Mouse (Mus musculus): Measurements from ENCODE around the gene Slain2. TPM values are rescaled to one million over a fixed set of nuclear protein-coding genes. Genes with fewer than 3 reads are reported as not detected.

The Slain2 gene
- 13.4 and 14.1 TPM in 2 replicates for polyA plus RNA-seq (2016; fragmentation: Nextera tagmentation; extraction: Ambion mirVana)

GRCm38 (mm10) chr5:72913648-72914557, at the start of gene Slain2:
Gene Slain2, plus strand, starts transcription at chr5:72914304.
- peak; percentile 93 for ATAC-seq
- H3K27me3 ChIP-seq (replicated peaks) = peaks cover 8% of the 10 kb centered on the region
- peak within 1 kb of the TSS; percentile 98 for H3K4me2 ChIP-seq
- peaks cover 72% of the 10 kb centered on the region for H3K4me1 ChIP-seq
- peak within 1 kb of the TSS; percentile 91 for H3K27ac ChIP-seq
- H3K9ac ChIP-seq = peak within 1 kb of the TSS; percentile 88
- WGBS (ENCODE audit: insufficient replicate concordance) = under 1% methylated on average over 82 of the region's 83 CpGs
- no peaks in the 10 kb centered on the region for H3K9me3 ChIP-seq (replicated peaks)
- no peaks in the 10 kb centered on the region for H3K36me3 ChIP-seq
- H3K4me3 ChIP-seq = peak within 1 kb of the TSS; percentile 92

- no peaks in the 10 kb centered on the region for H3K9me3 ChIP-seq (replicated peaks)
- peaks cover 41% of the 10 kb centered on the region for H3K27me3 ChIP-seq (replicated peaks)
- ATAC-seq = no peak
- no peaks in the 10 kb centered on the region for H3K36me3 ChIP-seq
- peaks cover 39% of the 10 kb centered on the region for H3K4me1 ChIP-seq
- 27% methylated on average over 3 of the region's 3 CpGs for WGBS (ENCODE audit: insufficient replicate concordance)
- no peak overlapping the region; the same call in 1 of the 2 replicates for H3K4me2 ChIP-seq
- no peak overlapping the region for H3K4me3 ChIP-seq
- H3K27ac ChIP-seq = no peak overlapping the region
- no peak overlapping the region for H3K9ac ChIP-seq
Measured at GRCm38 (mm10) chr5:72864654-72865178, 49.4 kb upstream of the Slain2 start.

GRCm38 (mm10) chr5:72866260-72866905, 47.7 kb upstream of the Slain2 start:
- 54% methylated on average over 6 of the region's 6 CpGs for WGBS (ENCODE audit: insufficient replicate concordance)
- Histone ChIP-seq H3K4me1 (peaks cover 39% of the 10 kb centered on the region), H3K36me3 (no peaks in the 10 kb centered on the region), H3K27me3 (replicated peaks) (peaks cover 46% of the 10 kb centered on the region), H3K27ac (no peak overlapping the region), H3K9me3 (replicated peaks) (no peaks in the 10 kb centered on the region), H3K4me2 (peak overlapping the region; percentile 75; the same call in 1 of the 2 replicates), H3K9ac (no peak overlapping the region), H3K4me3 (no peak overlapping the region; the same call in 1 of the 2 replicates)
- no peak for ATAC-seq

GRCm38 (mm10) chr5:72867036-72867672, 47.0 kb upstream of the Slain2 start:
- WGBS (ENCODE audit: insufficient replicate concordance) = 20% methylated on average over 16 of the region's 16 CpGs
- Histone ChIP-seq H3K4me3 (peak overlapping the region; percentile 62), H3K4me2 (peak overlapping the region; percentile 75), H3K36me3 (no peaks in the 10 kb centered on the region), H3K9me3 (replicated peaks) (no peaks in the 10 kb centered on the region), H3K4me1 (peaks cover 39% of the 10 kb centered on the region), H3K27ac (no peak overlapping the region), H3K9ac (no peak overlapping the region), H3K27me3 (replicated peaks) (peaks cover 46% of the 10 kb centered on the region)
- no peak for ATAC-seq

- peaks cover 46% of the 10 kb centered on the region for H3K27me3 ChIP-seq (replicated peaks)
- H3K4me3 ChIP-seq = peak within 1 kb of the TSS; percentile 62
- peak within 1 kb of the TSS; percentile 75 for H3K4me2 ChIP-seq
- peak; percentile 86 for ATAC-seq
- H3K4me1 ChIP-seq = peaks cover 39% of the 10 kb centered on the region
- no peaks in the 10 kb centered on the region for H3K9me3 ChIP-seq (replicated peaks)
- whole genome bisulfite sequencing (ENCODE audit: insufficient replicate concordance) = under 1% methylated on average over 60 of the region's 60 CpGs
- H3K9ac ChIP-seq = peak within 1 kb of the TSS; percentile 61
- H3K36me3 ChIP-seq = no peaks in the 10 kb centered on the region
- no peak within 1 kb of the TSS; the same call in 1 of the 2 replicates for H3K27ac ChIP-seq
Measured at GRCm38 (mm10) chr5:72868091-72868875, 45.8 kb upstream of the Slain2 start, which contains the start of gene Tec. Gene Tec, minus strand, starts transcription at chr5:72868483.

GRCm38 (mm10) chr5:72869779-72870608, 44.1 kb upstream of the Slain2 start:
- Histone ChIP-seq H3K27ac (no peak overlapping the region), H3K36me3 (no peaks in the 10 kb centered on the region), H3K9ac (no peak overlapping the region), H3K9me3 (replicated peaks) (no peaks in the 10 kb centered on the region), H3K4me1 (peaks cover 27% of the 10 kb centered on the region), H3K27me3 (replicated peaks) (peaks cover 52% of the 10 kb centered on the region), H3K4me3 (no peak overlapping the region), H3K4me2 (no peak overlapping the region)
- ATAC-seq = no peak
- 75% methylated on average over 14 of the region's 14 CpGs for WGBS (ENCODE audit: insufficient replicate concordance)

- H3K36me3 ChIP-seq = no peaks in the 10 kb centered on the region
- H3K27ac ChIP-seq = no peak overlapping the region
- H3K4me1 ChIP-seq = peaks cover 27% of the 10 kb centered on the region
- WGBS (ENCODE audit: insufficient replicate concordance) = 71% methylated on average over 4 of the region's 4 CpGs
- H3K27me3 ChIP-seq (replicated peaks) = peaks cover 52% of the 10 kb centered on the region
- no peak overlapping the region for H3K4me3 ChIP-seq
- no peaks in the 10 kb centered on the region for H3K9me3 ChIP-seq (replicated peaks)
- no peak for ATAC-seq
- no peak overlapping the region for H3K4me2 ChIP-seq
- H3K9ac ChIP-seq = no peak overlapping the region
Measured at GRCm38 (mm10) chr5:72871114-72871513, 43.0 kb upstream of the Slain2 start.

- no peak overlapping the region for H3K27ac ChIP-seq
- WGBS (ENCODE audit: insufficient replicate concordance) = 19% methylated on average over 5 of the region's 5 CpGs
- H3K9me3 ChIP-seq (replicated peaks) = no peaks in the 10 kb centered on the region
- ATAC-seq = no peak
- H3K9ac ChIP-seq = no peak overlapping the region
- H3K4me1 ChIP-seq = no peaks in the 10 kb centered on the region
- H3K36me3 ChIP-seq = no peaks in the 10 kb centered on the region
- H3K4me2 ChIP-seq = no peak overlapping the region
- H3K27me3 ChIP-seq (replicated peaks) = peaks cover 41% of the 10 kb centered on the region
- H3K4me3 ChIP-seq = no peak overlapping the region
Measured at GRCm38 (mm10) chr5:72879736-72880135, 34.4 kb upstream of the Slain2 start.

- Histone ChIP-seq H3K9me3 (replicated peaks) (no peaks in the 10 kb centered on the region), H3K4me1 (no peaks in the 10 kb centered on the region), H3K36me3 (no peaks in the 10 kb centered on the region), H3K9ac (no peak overlapping the region), H3K4me2 (no peak overlapping the region), H3K27ac (no peak overlapping the region), H3K27me3 (replicated peaks) (peaks cover 25% of the 10 kb centered on the region), H3K4me3 (no peak overlapping the region)
- ATAC-seq = no peak
- WGBS (ENCODE audit: insufficient replicate concordance) = 67% methylated on average over 12 of the region's 12 CpGs
Measured at GRCm38 (mm10) chr5:72881748-72882411, 32.2 kb upstream of the Slain2 start.

GRCm38 (mm10) chr5:72882412-72882765, 31.7 kb upstream of the Slain2 start:
- Histone ChIP-seq H3K9me3 (replicated peaks) (no peaks in the 10 kb centered on the region), H3K27me3 (replicated peaks) (peaks cover 22% of the 10 kb centered on the region), H3K27ac (no peak overlapping the region), H3K4me2 (no peak overlapping the region), H3K4me3 (no peak overlapping the region), H3K36me3 (no peaks in the 10 kb centered on the region), H3K9ac (no peak overlapping the region), H3K4me1 (no peaks in the 10 kb centered on the region)
- 21% methylated on average over 2 of the region's 2 CpGs for WGBS (ENCODE audit: insufficient replicate concordance)
- ATAC-seq = 0 out of 2 replicates have a peak, but pooled peaks have one; percentile 35

Measured in liver, embryonic 12.5 days (tissue).